Mouse (Mus musculus) limb, embryonic 12.5 days (tissue): ENCODE measurements around the gene Ube2h. TPM values are rescaled to one million over a fixed set of nuclear protein-coding genes. Genes with fewer than 3 reads are reported as not detected.

ENCODE experiments used
- ATAC-seq: fragments of 200-750 bp; cut with Nextera tagmentation; 2 replicates; pipeline ENCODE4 v1.8.0; 2017; ENCODE audit warnings: low read depth, moderate TSS enrichment; ENCODE audit not compliant: insufficient number of reproducible peaks, insufficient read depth, low FRiP score, low TSS enrichment
- H3K27ac ChIP-seq: fragments of 300-500 bp; sonication (generic); 2 replicates; pipeline ENCODE4 v1.5.1; 2016; ENCODE audit warnings: mild to moderate bottlenecking, moderate library complexity
- H3K27me3 ChIP-seq: fragments of 300-500 bp; sonication (generic); 2 replicates; pipeline ENCODE4 v1.6.1; 2016; ENCODE audit warnings: mild to moderate bottlenecking, moderate library complexity
- H3K36me3 ChIP-seq: fragments of 300-500 bp; sonication (generic); 2 replicates; pipeline ENCODE4 v1.6.1; 2016; ENCODE audit warnings: mild to moderate bottlenecking, moderate library complexity
- H3K4me1 ChIP-seq: fragments of 300-500 bp; sonication (generic); replicated peaks from 2 replicates; pipeline ENCODE4 v1.6.1; 2016
- H3K4me2 ChIP-seq: fragments of 300-500 bp; sonication (generic); 2 replicates; pipeline ENCODE4 v1.6.1; 2016; ENCODE audit warnings: mild to moderate bottlenecking, moderate library complexity
- H3K4me3 ChIP-seq: fragments of 300-500 bp; sonication (generic); replicated peaks from 2 replicates; pipeline ENCODE4 v1.5.1; 2016; ENCODE audit warnings: mild to moderate bottlenecking
- H3K9ac ChIP-seq: fragments of 300-500 bp; sonication (generic); replicated peaks from 2 replicates; pipeline ENCODE4 v1.6.1; 2016; ENCODE audit warnings: mild to moderate bottlenecking, moderate library complexity
- H3K9me3 ChIP-seq: fragments of 300-500 bp; sonication (generic); 2 replicates; pipeline ENCODE4 v1.6.1; 2016; ENCODE audit warnings: mild to moderate bottlenecking, moderate library complexity
- WGBS: fragments of 180-500 bp; shearing (Covaris S2); methylation state at CpG from one replicate; pipeline ENCODE4 v1.1.7; 2016; 5-methylcytosine and 5-hydroxymethylcytosine counted together
- polyA plus RNA-seq: library from polyadenylated mRNA; unstranded; fragments of >200 nt; fragmentation: Nextera tagmentation; extraction: Ambion mirVana; gene quantifications from 2 replicates; pipeline ENCODE4 v1.2.1, GENCODE M21; 2016

Gene Ube2h
- polyA plus RNA-seq, 1 experiment from 2014 or later: 49.9 TPM

DNA sequence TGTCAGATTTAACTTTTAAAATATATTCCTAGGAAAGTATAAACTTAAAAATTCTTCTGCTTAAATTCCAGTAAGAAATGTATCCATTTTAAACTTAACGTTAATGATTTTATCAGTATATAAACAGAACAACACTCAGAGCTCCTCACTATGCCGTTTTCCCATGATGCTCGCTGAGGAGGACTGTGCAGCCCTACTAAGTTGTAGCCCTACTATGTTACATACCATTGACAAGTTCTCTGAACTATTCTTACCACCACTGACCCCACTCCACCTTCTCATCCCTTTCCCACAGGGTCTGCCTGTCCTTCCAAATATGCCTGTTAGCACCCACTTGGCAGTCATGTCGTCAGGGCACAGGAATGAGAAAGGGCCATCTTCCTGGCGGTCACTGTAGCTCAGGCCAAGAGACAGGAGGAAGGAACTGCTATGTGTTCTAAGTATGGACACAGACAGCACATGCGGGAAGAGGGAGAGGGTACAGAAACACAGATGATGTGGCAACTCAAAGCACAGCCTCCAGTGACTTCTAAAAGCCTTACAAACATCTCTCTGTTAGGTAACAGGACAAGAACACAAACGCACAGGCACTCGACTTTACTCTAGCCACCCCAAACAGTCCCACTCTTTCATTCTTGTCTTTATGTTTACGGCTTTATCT is 60.9 kb downstream of the Ube2h start:
- H3K9me3 ChIP-seq: no peaks in the 10 kb centered on the region
- H3K4me3 ChIP-seq: no peak overlapping the region
- H3K4me2 ChIP-seq: no peak overlapping the region
- H3K27ac ChIP-seq: no peak overlapping the region
- 95% methylated on average over 9 of the region's 9 CpGs for WGBS
- peaks cover 44% of the 10 kb centered on the region for H3K36me3 ChIP-seq
- no peaks in the 10 kb centered on the region for H3K27me3 ChIP-seq
- H3K4me1 ChIP-seq: no peaks in the 10 kb centered on the region
- no peak overlapping the region for H3K9ac ChIP-seq
- ATAC-seq: no peak

DNA sequence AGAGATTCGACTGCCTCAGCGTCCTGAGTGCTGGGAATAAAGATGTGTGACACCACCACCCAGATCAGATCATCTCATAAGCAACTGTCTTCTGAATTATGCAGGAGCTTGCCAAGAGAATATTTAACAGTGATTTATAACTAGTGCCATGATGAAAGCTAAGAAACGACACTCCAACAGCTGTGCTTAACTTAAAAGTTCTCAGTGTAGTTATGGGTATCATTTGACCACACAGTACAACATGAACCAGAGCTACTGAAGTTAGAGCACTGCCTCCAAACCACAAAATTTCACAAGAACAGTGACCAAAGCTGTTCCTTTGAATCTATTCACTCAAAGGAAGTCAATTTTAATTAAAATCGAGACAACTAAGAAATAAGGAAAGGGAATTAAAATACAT is 61.4 kb downstream of the Ube2h start:
- Histone ChIP-seq H3K4me3 (no peak overlapping the region), H3K9ac (no peak overlapping the region), H3K9me3 (no peaks in the 10 kb centered on the region), H3K27ac (no peak overlapping the region), H3K27me3 (no peaks in the 10 kb centered on the region), H3K4me2 (no peak overlapping the region), H3K4me1 (no peaks in the 10 kb centered on the region), H3K36me3 (peaks cover 40% of the 10 kb centered on the region)
- 83% methylated on average over 4 of the region's 4 CpGs for WGBS
- no peak for ATAC-seq

DNA sequence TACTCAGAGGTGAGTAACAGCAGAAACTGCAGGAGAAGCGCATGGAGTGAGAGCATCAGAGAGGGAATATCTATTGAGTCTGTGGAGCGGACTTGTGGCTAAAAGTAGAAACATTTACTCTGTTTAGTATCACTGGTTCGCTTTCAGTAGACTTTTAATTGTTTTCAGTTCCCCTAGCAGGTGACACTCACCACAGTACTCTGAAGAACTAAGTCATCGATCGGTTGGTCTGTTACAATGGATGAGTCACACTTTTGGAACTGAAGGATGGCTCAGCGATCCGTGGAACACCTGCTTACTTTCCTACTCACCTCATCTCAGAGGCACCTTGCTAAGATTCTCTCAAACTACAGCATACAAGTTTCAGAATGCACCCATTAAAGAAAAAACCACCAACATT is 64.2 kb downstream of the Ube2h start:
- Histone ChIP-seq H3K36me3 (peaks cover 51% of the 10 kb centered on the region), H3K4me2 (no peak overlapping the region), H3K4me3 (no peak overlapping the region), H3K4me1 (no peaks in the 10 kb centered on the region), H3K27me3 (no peaks in the 10 kb centered on the region), H3K9ac (no peak overlapping the region), H3K27ac (no peak overlapping the region), H3K9me3 (no peaks in the 10 kb centered on the region)
- no peak for ATAC-seq
- 95% methylated on average over 7 of the region's 7 CpGs for WGBS

GRCm38 (mm10) chr6:30239207-30239606 is 65.1 kb downstream of the Ube2h start:
- Histone ChIP-seq H3K4me2 (no peak overlapping the region), H3K9me3 (no peaks in the 10 kb centered on the region), H3K36me3 (peaks cover 50% of the 10 kb centered on the region), H3K4me3 (no peak overlapping the region), H3K27ac (no peak overlapping the region), H3K27me3 (no peaks in the 10 kb centered on the region), H3K9ac (no peak overlapping the region), H3K4me1 (no peaks in the 10 kb centered on the region)
- ATAC-seq: no peak
- 87% methylated on average over 6 of the region's 6 CpGs for WGBS

- Histone ChIP-seq H3K36me3 (peaks cover 54% of the 10 kb centered on the region), H3K4me2 (no peak overlapping the region), H3K9ac (no peak overlapping the region), H3K4me1 (no peaks in the 10 kb centered on the region), H3K27ac (no peak overlapping the region), H3K9me3 (no peaks in the 10 kb centered on the region), H3K27me3 (no peaks in the 10 kb centered on the region), H3K4me3 (no peak overlapping the region)
- no peak for ATAC-seq
- WGBS: 96% methylated on average over 2 of the region's 2 CpGs
Observed at GRCm38 (mm10) chr6:30238079-30238478, 66.3 kb downstream of the Ube2h start.

- Histone ChIP-seq H3K36me3 (peaks cover 57% of the 10 kb centered on the region), H3K9me3 (no peaks in the 10 kb centered on the region), H3K9ac (no peak overlapping the region), H3K27me3 (no peaks in the 10 kb centered on the region), H3K27ac (no peak overlapping the region), H3K4me1 (no peaks in the 10 kb centered on the region), H3K4me3 (no peak overlapping the region), H3K4me2 (no peak overlapping the region)
- no peak for ATAC-seq
- 80% methylated on average over 1 of the region's 1 CpGs for WGBS
Observed at GRCm38 (mm10) chr6:30236564-30236963, 67.8 kb downstream of the Ube2h start.

DNA sequence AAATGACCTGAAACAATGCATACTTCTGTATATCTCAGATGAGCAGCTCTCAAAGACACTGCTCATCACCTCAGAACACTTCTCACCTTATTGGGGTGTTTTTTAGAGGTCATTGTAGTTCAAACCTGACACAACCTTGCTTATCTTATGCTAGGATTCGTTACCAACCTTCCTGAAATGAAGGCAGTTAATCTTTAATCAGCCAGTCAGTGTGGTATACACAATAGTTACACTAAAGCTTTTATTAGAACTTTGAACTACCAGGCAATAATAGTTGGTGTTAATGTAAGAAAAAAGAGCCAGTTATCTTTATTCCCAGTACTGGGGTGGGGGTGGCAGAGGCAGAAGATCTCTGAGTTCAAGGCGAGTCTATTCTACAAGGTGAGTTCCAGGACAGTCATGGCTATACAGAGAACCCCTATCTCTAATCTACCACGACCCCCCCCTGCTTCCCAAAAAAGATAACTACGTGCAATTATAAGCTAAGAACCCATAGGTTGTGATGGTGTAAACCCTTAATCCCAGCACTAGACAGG is 72.5 kb downstream of the Ube2h start:
- H3K27ac ChIP-seq: no peak overlapping the region
- H3K4me2 ChIP-seq: no peak overlapping the region
- no peaks in the 10 kb centered on the region for H3K27me3 ChIP-seq
- ATAC-seq: no peak
- H3K9me3 ChIP-seq: no peaks in the 10 kb centered on the region
- no peak overlapping the region for H3K9ac ChIP-seq
- no peaks in the 10 kb centered on the region; the same call in 1 of the 2 replicates for H3K4me1 ChIP-seq
- H3K36me3 ChIP-seq: peaks cover 36% of the 10 kb centered on the region
- H3K4me3 ChIP-seq: no peak overlapping the region
- WGBS: 89% methylated on average over 4 of the region's 4 CpGs

DNA sequence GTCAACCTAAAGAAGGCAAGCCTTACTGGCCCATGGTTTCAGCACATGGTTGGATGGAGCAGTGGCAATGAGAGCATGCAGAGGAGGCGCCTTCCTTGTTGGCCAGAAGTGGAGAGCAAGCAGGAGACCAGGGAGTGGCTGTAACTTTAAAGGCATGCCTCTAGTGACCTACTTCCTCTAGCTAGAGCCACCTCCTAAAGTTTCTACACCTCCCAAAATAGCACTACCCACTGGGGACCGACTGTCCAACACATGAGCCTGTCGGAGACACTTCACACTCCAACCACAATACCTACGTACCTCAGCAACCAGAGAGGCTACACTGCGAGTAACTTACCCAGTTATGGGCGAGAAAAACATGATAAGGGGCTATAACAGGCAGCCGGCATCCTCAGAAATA is 74.1 kb downstream of the Ube2h start:
- no peak for ATAC-seq
- no peak overlapping the region for H3K27ac ChIP-seq
- H3K9ac ChIP-seq: no peak overlapping the region
- H3K4me2 ChIP-seq: no peak overlapping the region
- H3K4me1 ChIP-seq: no peaks in the 10 kb centered on the region; the same call in 1 of the 2 replicates
- H3K27me3 ChIP-seq: no peaks in the 10 kb centered on the region
- no peak overlapping the region for H3K4me3 ChIP-seq
- H3K9me3 ChIP-seq: no peaks in the 10 kb centered on the region
- 85% methylated on average over 7 of the region's 7 CpGs for WGBS
- H3K36me3 ChIP-seq: peaks cover 40% of the 10 kb centered on the region

- ATAC-seq: no peak
- 90% methylated on average over 2 of the region's 2 CpGs for WGBS
- Histone ChIP-seq H3K4me3 (no peak overlapping the region), H3K4me1 (no peaks in the 10 kb centered on the region; the same call in 1 of the 2 replicates), H3K27me3 (no peaks in the 10 kb centered on the region), H3K27ac (no peak overlapping the region), H3K4me2 (no peak overlapping the region), H3K9ac (no peak overlapping the region), H3K9me3 (no peaks in the 10 kb centered on the region), H3K36me3 (peaks cover 43% of the 10 kb centered on the region)
Observed at GRCm38 (mm10) chr6:30228921-30229320, 75.4 kb downstream of the Ube2h start.

GRCm38 (mm10) chr6:30228353-30228752 is 76.0 kb downstream of the Ube2h start:
- Histone ChIP-seq H3K9me3 (no peaks in the 10 kb centered on the region), H3K36me3 (peaks cover 39% of the 10 kb centered on the region), H3K9ac (no peak overlapping the region), H3K27ac (no peak overlapping the region; the same call in 1 of the 2 replicates), H3K4me3 (no peak overlapping the region), H3K27me3 (no peaks in the 10 kb centered on the region), H3K4me2 (no peak overlapping the region), H3K4me1 (no peaks in the 10 kb centered on the region; the same call in 1 of the 2 replicates)
- WGBS: 71% methylated on average over 5 of the region's 5 CpGs
- ATAC-seq: no peak

DNA sequence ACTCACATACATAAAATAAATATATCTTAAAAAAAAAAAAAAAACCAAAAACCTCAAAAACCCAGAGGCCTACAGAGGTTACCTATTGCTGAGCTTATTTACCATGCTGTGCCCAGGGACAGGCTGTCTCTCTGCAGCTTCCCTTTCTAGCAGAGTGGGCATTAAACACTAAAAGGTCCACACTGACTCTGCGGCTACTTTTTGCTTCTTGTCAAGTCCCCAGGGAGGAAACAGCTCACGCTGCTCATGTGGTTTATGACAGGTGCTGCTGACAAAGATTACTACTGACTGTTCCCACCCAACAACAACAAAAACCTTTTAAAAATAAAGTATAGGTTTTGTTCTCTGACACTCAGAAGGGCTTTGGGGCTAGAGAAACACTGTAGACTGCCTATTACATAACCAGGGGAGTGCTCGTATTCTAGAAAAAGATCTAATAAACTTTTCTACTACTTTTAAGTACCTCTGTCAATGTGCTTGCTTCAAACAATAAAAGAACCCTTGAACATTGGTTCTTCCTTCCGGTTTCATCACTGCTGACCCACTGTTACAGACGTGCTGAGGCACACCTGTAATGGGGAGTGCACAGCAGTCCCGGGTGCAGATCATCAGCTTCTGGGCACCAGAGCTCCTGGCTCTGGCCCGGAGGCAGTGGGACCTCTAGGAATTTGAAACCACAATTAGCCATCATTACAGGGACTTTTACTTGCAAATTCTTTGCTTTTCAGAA is 77.2 kb downstream of the Ube2h start:
- H3K36me3 ChIP-seq: peaks cover 33% of the 10 kb centered on the region
- no peaks in the 10 kb centered on the region; the same call in 1 of the 2 replicates for H3K4me1 ChIP-seq
- H3K27ac ChIP-seq: no peak overlapping the region
- no peak overlapping the region for H3K9ac ChIP-seq
- no peak for ATAC-seq
- no peak overlapping the region for H3K4me3 ChIP-seq
- H3K4me2 ChIP-seq: no peak overlapping the region
- H3K9me3 ChIP-seq: no peaks in the 10 kb centered on the region
- WGBS: 72% methylated on average over 7 of the region's 7 CpGs
- H3K27me3 ChIP-seq: no peaks in the 10 kb centered on the region
